Mouse (Mus musculus): ENCODE data around the gene Olig2.

DNA sequence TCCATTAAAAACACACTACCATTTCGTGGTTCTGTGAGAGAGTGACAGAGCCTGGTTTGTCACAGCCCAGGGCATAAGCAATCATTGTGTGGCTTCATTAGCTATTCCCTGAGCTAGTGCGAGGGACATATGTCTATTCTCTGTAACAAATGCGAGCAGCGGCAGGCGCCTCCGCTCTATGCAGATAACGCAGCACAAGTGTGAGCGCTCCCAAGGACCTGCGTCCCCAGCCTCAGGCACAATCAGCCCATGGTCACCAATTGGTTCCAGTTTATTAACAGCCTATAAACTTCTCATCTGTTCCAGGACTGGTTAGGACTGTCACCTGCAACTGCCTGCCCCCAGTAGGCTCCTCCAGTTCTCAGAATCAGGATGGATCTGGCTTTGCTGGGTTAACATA is 21.0 kb downstream of the Olig2 start:
- TF ChIP-seq POLR2A (IDR thresholded peaks at IDR 0.05; ENCODE audit: extremely low read depth, insufficient read depth, low read length): no peak
- TF ChIP-seq CTCF (IDR thresholded peaks at IDR 0.05; ENCODE audit: low read depth, low read length): no peak
